Mouse (Mus musculus) intestine, postnatal 0 days (tissue): Measurements from ENCODE around the gene Hunk. TPM values are rescaled to one million over a fixed set of nuclear protein-coding genes. Genes with fewer than 3 reads are reported as not detected.

Experiments
- ATAC-seq: fragments of 200-750 bp; cut with Nextera tagmentation; 2 replicates; pipeline ENCODE4 v1.8.0; 2017; ENCODE audit warnings: mild to moderate bottlenecking, moderate TSS enrichment, moderate library complexity
- H3K27ac ChIP-seq: fragments of 300-500 bp; sonication (generic); 2 replicates; pipeline ENCODE4 v1.5.1; 2014; ENCODE audit warnings: mild to moderate bottlenecking, low read depth, low read length, moderate library complexity
- H3K27me3 ChIP-seq: fragments of 300-500 bp; sonication (generic); replicated peaks from 2 replicates; pipeline ENCODE4 v1.6.1; 2014; ENCODE audit warnings: low read length, mixed read lengths; ENCODE audit not compliant: control insufficient read depth, insufficient read depth
- H3K36me3 ChIP-seq: fragments of 300-500 bp; sonication (generic); 2 replicates; pipeline ENCODE4 v1.6.1; 2014; ENCODE audit warnings: mild to moderate bottlenecking, moderate library complexity; ENCODE audit not compliant: control insufficient read depth, insufficient read depth
- H3K4me1 ChIP-seq: fragments of 300-500 bp; sonication (generic); replicated peaks from 2 replicates; pipeline ENCODE4 v1.6.1; 2014; ENCODE audit warnings: antibody characterized with exemption, low read length, mixed read lengths; ENCODE audit not compliant: control insufficient read depth, insufficient read depth
- H3K4me2 ChIP-seq: fragments of 300-500 bp; sonication (generic); replicated peaks from 2 replicates; pipeline ENCODE4 v1.6.1; 2014; ENCODE audit warnings: low read depth, mild to moderate bottlenecking, moderate library complexity
- H3K4me3 ChIP-seq: fragments of 300-500 bp; sonication (generic); 2 replicates; pipeline ENCODE4 v1.5.1; 2014; ENCODE audit warnings: low read depth, low read length
- H3K9ac ChIP-seq: fragments of 300-500 bp; sonication (generic); 2 replicates; pipeline ENCODE4 v1.6.1; 2014; ENCODE audit warnings: mild to moderate bottlenecking, low read depth, low read length
- H3K9me3 ChIP-seq: fragments of 300-500 bp; sonication (generic); 2 replicates; pipeline ENCODE4 v1.6.1; 2016; ENCODE audit warnings: mixed run types; ENCODE audit not compliant: control insufficient read depth
- CTCF ChIP-seq: sonication (generic); IDR thresholded peaks from 2 replicates; pipeline ENCODE4 v1.5.1; 2016; ENCODE audit warnings: low read depth, mild to moderate bottlenecking, control low read depth, antibody characterized with exemption, moderate library complexity
- WGBS: fragments of 180-500 bp; shearing (Covaris S2); extraction: QIAGEN DNeasy Blood & Tissue Kit; methylation state at CpG from one replicate; pipeline ENCODE4 v1.1.7; 2014; 5-methylcytosine and 5-hydroxymethylcytosine counted together
- polyA plus RNA-seq: library from polyadenylated mRNA; unstranded; fragments of >200 nt; fragmentation: Nextera tagmentation; extraction: Ambion mirVana; gene quantifications from 2 replicates; pipeline ENCODE4 v1.2.1, GENCODE M21; 2015

The Hunk gene
- polyA plus RNA-seq, 1 experiment from 2014 or later: 2.0 TPM

GRCm38 (mm10) chr16:90400314-90400713 lies 14.5 kb downstream of the Hunk start:
- H3K4me2 ChIP-seq: peak overlapping the region; percentile 21; the same call in 1 of the 2 replicates
- no peak overlapping the region for H3K9ac ChIP-seq
- no peaks in the 10 kb centered on the region for H3K36me3 ChIP-seq
- H3K27ac ChIP-seq: no peak overlapping the region; the same call in 1 of the 2 replicates
- ATAC-seq: peak; percentile 61
- no peak overlapping the region for H3K4me3 ChIP-seq
- no peaks in the 10 kb centered on the region for H3K9me3 ChIP-seq
- 0 out of 2 replicates have a peak, but pooled peaks cover 6% of the 10 kb centered on the region for H3K4me1 ChIP-seq
- no peaks in the 10 kb centered on the region for H3K27me3 ChIP-seq
- no peak for TF ChIP-seq CTCF
- WGBS: 10% methylated on average over 6 of the region's 9 CpGs

- H3K9me3 ChIP-seq: no peaks in the 10 kb centered on the region
- no peaks in the 10 kb centered on the region for H3K27me3 ChIP-seq
- no peak for ATAC-seq
- H3K27ac ChIP-seq: peak overlapping the region; percentile 35; the same call in 1 of the 2 replicates
- H3K4me2 ChIP-seq: peak overlapping the region; percentile 21; the same call in 1 of the 2 replicates
- 0 out of 2 replicates have a peak, but pooled peaks cover 6% of the 10 kb centered on the region for H3K4me1 ChIP-seq
- H3K9ac ChIP-seq: no peak overlapping the region
- no peak for TF ChIP-seq CTCF
- H3K4me3 ChIP-seq: no peak overlapping the region
- no peaks in the 10 kb centered on the region for H3K36me3 ChIP-seq
- WGBS: 44% methylated on average over 12 of the region's 12 CpGs
Observed at GRCm38 (mm10) chr16:90400906-90401666, 15.3 kb downstream of the Hunk start.

- Histone ChIP-seq H3K27me3 (no peaks in the 10 kb centered on the region), H3K4me3 (no peak overlapping the region), H3K27ac (peak overlapping the region; percentile 21; the same call in 1 of the 2 replicates), H3K4me1 (0 out of 2 replicates have a peak, but pooled peaks cover 6% of the 10 kb centered on the region), H3K9ac (no peak overlapping the region), H3K9me3 (no peaks in the 10 kb centered on the region), H3K36me3 (no peaks in the 10 kb centered on the region), H3K4me2 (no peak overlapping the region)
- WGBS: 42% methylated on average over 7 of the region's 7 CpGs
- peak; percentile 64 for ATAC-seq
- TF ChIP-seq CTCF: no peak
Observed at GRCm38 (mm10) chr16:90402292-90402691, 16.5 kb downstream of the Hunk start.

DNA sequence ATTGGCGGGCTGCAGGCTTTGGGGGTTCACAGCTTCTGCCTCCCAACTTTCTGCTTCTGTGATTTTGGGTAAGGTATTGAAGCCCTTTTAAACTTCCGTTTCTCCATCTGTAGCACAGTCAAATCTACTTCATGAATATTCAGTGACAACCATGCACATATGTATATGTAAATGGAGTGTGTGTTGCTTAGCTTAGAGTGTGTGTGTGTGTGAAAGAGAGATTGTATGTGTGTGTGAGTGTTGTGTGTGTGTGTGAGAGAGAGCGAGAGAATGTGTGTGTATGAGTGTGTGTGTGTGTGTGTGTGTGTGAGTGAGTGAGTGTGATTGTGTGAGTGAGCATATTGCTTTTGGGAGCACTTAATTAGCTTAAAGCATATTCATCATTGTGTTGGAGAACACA lies 19.4 kb downstream of the Hunk start:
- Histone ChIP-seq H3K4me1 (0 out of 2 replicates have a peak, but pooled peaks cover 6% of the 10 kb centered on the region), H3K9me3 (no peaks in the 10 kb centered on the region), H3K36me3 (no peaks in the 10 kb centered on the region), H3K4me2 (no peak overlapping the region), H3K9ac (no peak overlapping the region), H3K27ac (no peak overlapping the region), H3K4me3 (no peak overlapping the region), H3K27me3 (no peaks in the 10 kb centered on the region)
- TF ChIP-seq CTCF: no peak
- 90% methylated on average over 3 of the region's 3 CpGs for WGBS
- no peak for ATAC-seq

DNA sequence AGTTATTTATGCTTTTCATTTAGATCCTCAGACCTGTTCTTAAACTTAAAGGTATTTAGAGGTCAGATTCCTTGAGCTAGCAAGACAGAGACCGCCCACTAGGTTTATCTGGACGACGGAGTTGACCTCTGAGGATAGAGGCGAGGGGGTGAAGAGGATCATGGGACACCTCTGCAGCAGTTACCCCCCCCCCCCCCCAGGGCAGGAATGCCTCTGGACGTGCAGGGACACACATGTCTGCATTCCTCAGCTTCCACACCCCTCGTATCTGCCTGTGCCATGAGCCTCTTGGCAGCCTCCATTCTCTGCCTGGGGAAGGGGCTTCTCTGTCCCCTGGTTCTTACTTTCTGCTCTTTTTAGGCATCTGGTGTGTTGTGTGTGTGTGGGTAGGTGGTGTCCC lies 19.8 kb downstream of the Hunk start:
- Histone ChIP-seq H3K27me3 (no peaks in the 10 kb centered on the region), H3K4me2 (no peak overlapping the region), H3K36me3 (no peaks in the 10 kb centered on the region), H3K4me3 (no peak overlapping the region), H3K4me1 (0 out of 2 replicates have a peak, but pooled peaks cover 6% of the 10 kb centered on the region), H3K27ac (no peak overlapping the region), H3K9me3 (no peaks in the 10 kb centered on the region), H3K9ac (no peak overlapping the region)
- ATAC-seq: no peak
- 29% methylated on average over 6 of the region's 6 CpGs for WGBS
- TF ChIP-seq CTCF: no peak

DNA sequence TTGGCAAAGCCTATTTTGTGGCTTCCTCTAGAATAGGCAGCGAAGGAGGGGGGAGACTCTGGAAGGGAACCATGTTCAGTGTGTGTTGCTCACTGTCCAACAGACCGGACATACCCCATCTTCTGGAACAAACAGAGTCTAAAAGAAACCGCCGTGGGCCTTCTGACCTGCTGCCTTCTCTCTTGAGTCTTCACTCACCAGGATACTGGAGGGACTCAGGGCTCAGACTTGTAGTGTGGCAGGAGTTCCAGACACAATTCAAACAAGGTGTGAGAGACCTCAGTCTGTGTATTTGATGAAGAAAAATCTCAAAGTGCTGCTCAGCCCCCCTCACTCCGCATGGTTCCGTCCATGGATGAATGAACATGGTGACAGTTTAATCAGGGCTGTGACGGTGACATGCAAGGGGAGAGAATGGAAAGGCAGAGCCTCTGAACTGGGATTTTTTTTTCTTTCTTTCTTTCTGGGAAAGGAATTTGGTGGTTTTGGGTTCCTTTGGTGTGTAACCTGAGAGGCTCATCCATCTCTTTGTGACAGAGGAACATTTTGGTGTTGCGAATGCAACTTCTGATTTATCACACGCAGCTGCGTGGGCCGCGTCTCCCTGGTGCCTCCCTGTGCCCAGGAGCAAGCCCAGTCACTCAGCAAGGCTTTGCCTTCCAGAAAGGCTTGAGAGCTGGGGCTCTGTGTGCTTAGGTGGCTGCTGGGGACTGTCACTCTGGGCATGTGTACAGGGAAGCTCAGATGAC lies 21.9 kb downstream of the Hunk start:
- no peak overlapping the region for H3K4me3 ChIP-seq
- no peaks in the 10 kb centered on the region for H3K36me3 ChIP-seq
- no peak for TF ChIP-seq CTCF
- H3K27ac ChIP-seq: no peak overlapping the region
- no peak overlapping the region for H3K9ac ChIP-seq
- ATAC-seq: no peak
- H3K9me3 ChIP-seq: no peaks in the 10 kb centered on the region
- no peaks in the 10 kb centered on the region for H3K4me1 ChIP-seq
- 58% methylated on average over 12 of the region's 12 CpGs for WGBS
- H3K27me3 ChIP-seq: no peaks in the 10 kb centered on the region
- H3K4me2 ChIP-seq: no peak overlapping the region
